Mouse (Mus musculus): ENCODE results near the gene Rdh16f1.
"Not testable (repeated sequence)": the region's sequence is repeated elsewhere in the genome, so short reads cannot be mapped to it uniquely, and the experiment has no call there.

The Rdh16f1 gene

GRCm38 (mm10) chr10:127829121-127829520, 69.5 kb downstream of the Rdh16f1 start:
- DNase-seq (ENCODE audit: low read depth, low spot score): peak; percentile 51

- DNase-seq (ENCODE audit: low read depth, low spot score): not testable (repeated sequence)
Measured at GRCm38 (mm10) chr10:127834186-127834585, 74.6 kb downstream of the Rdh16f1 start.

GRCm38 (mm10) chr10:127835292-127835691, 75.7 kb downstream of the Rdh16f1 start:
- DNase-seq (ENCODE audit: low read depth, low spot score): no peak

GRCm38 (mm10) chr10:127837793-127838192, 78.2 kb downstream of the Rdh16f1 start:
- DNase-seq (ENCODE audit: low read depth, low spot score): not testable (repeated sequence)

- DNase-seq (ENCODE audit: low read depth, low spot score): no peak
Measured at GRCm38 (mm10) chr10:127838539-127838938, 79.0 kb downstream of the Rdh16f1 start.

GRCm38 (mm10) chr10:127840776-127841175, 81.2 kb downstream of the Rdh16f1 start:
- DNase-seq (ENCODE audit: low read depth, low spot score): no peak

All from ES-CJ7 (cell line).